Mouse (Mus musculus): ENCODE results near the gene Spaca5. TPM values are rescaled to one million over a fixed set of nuclear protein-coding genes. Genes with fewer than 3 reads are reported as not detected.

The Spaca5 gene
- polyA plus RNA-seq (2014; fragmentation: Illumina TruSeq; extraction: RNeasy Lipid Tissue Mini Kit (QIAGEN cat#74804)): not detected

GRCm38 (mm10) chrX:21068106-21068505, at the start of gene Spaca5:
Gene Spaca5, plus strand, starts transcription at chrX:21068406.

GRCm38 (mm10) chrX:21061866-21062543, 6.2 kb upstream of the Spaca5 start, which contains the start of gene Zfp182:
Gene Zfp182, minus strand, starts transcription at chrX:21062316.

GRCm38 (mm10) chrX:21088983-21089866, 21.0 kb downstream of the Spaca5 start, which contains the start of gene Zfp300:
Gene Zfp300, minus strand, starts transcription at chrX:21089527.

GRCm38 (mm10) chrX:21115520-21115919, 47.3 kb downstream of the Spaca5 start, which contains the start of gene Ssxa1:
Gene Ssxa1, plus strand, starts transcription at chrX:21115820.

Other genes starting within 250 kb of the Spaca5 start
- gene Timp1, start 198.2 kb upstream of the Spaca5 start, polyA plus RNA-seq (2014; fragmentation: Illumina TruSeq; extraction: RNeasy Lipid Tissue Mini Kit (QIAGEN cat#74804)): 5.7 TPM
- 2.3 TPM for gene Syn1, start 147.4 kb upstream of the Spaca5 start, polyA plus RNA-seq (2014; fragmentation: Illumina TruSeq; extraction: RNeasy Lipid Tissue Mini Kit (QIAGEN cat#74804))
- gene Cfp, start 136.9 kb upstream of the Spaca5 start, polyA plus RNA-seq (2014; fragmentation: Illumina TruSeq; extraction: RNeasy Lipid Tissue Mini Kit (QIAGEN cat#74804)): 2.0 TPM
- gene Elk1, start 117.8 kb upstream of the Spaca5 start, polyA plus RNA-seq (2014; fragmentation: Illumina TruSeq; extraction: RNeasy Lipid Tissue Mini Kit (QIAGEN cat#74804)): 17.5 TPM
- gene Uxt, start 106.4 kb upstream of the Spaca5 start, polyA plus RNA-seq (2014; fragmentation: Illumina TruSeq; extraction: RNeasy Lipid Tissue Mini Kit (QIAGEN cat#74804)): 28.1 TPM
- 36.2 TPM for gene Zfp182, start 6.1 kb upstream of the Spaca5 start, polyA plus RNA-seq (2014; fragmentation: Illumina TruSeq; extraction: RNeasy Lipid Tissue Mini Kit (QIAGEN cat#74804))
- gene Zfp300, start 21.1 kb downstream of the Spaca5 start, polyA plus RNA-seq (2014; fragmentation: Illumina TruSeq; extraction: RNeasy Lipid Tissue Mini Kit (QIAGEN cat#74804)): 9.7 TPM
- gene Ssxa1, start 47.4 kb downstream of the Spaca5 start, polyA plus RNA-seq (2014; fragmentation: Illumina TruSeq; extraction: RNeasy Lipid Tissue Mini Kit (QIAGEN cat#74804)): not detected
- not detected for gene Gm21876, start 107.2 kb downstream of the Spaca5 start, polyA plus RNA-seq (2014; fragmentation: Illumina TruSeq; extraction: RNeasy Lipid Tissue Mini Kit (QIAGEN cat#74804))

Data from ovary, adult 10 weeks (tissue).